13 mouse cellular contexts compared by ENCODE assay signal in genomic region chr19:12575107-12575506, GRCm38 (mm10). TPM values are rescaled to one million over a fixed set of nuclear protein-coding genes. Genes with fewer than 3 reads are reported as not detected.
DNase-seq lines count a peak whose midpoint lies in the region; ATAC-seq and TF ChIP-seq lines count a peak whose summit lies in the region.
"Had no signal": no experiment of that assay in that cellular context is flagged by ENCODE, and none has a peak within 500 bp of the region (broad histone marks: within the 10 kb centered on the region; RNA-seq: fewer than 3 reads in every experiment).

No protein-coding gene starts in this region.

- no peaks in the 10 kb centered on the region for H3K9me3 ChIP-seq in forebrain, embryonic 13.5 days (replicated peaks)
- no peaks in the 10 kb centered on the region for H3K9me3 ChIP-seq in forebrain, embryonic 14.5 days (replicated peaks; ENCODE audit: control insufficient read depth, low read length)
- H3K9me3 ChIP-seq in intestine, postnatal 0 days (ENCODE audit: control insufficient read depth), result no peaks in the 10 kb centered on the region
- H3K9me3 ChIP-seq in stomach, postnatal 0 days (ENCODE audit: control insufficient read depth, low read length), result no peaks in the 10 kb centered on the region

- peak; percentile 33 for TF ChIP-seq EP300 in stomach, postnatal 0 days (optimal IDR thresholded peaks at IDR 0.05)

- no peak for TF ChIP-seq CTCF in intestine, postnatal 0 days (IDR thresholded peaks at IDR 0.05; ENCODE audit: low read depth)
- no peak for TF ChIP-seq CTCF in stomach, postnatal 0 days (IDR thresholded peaks at IDR 0.05; ENCODE audit: low read depth)
- no peak for TF ChIP-seq CTCF in thymus, adult 2 months (IDR thresholded peaks at IDR 0.05; ENCODE audit: borderline replicate concordance, control insufficient read depth, extremely low read depth, insufficient read depth, low read length, poor library complexity)

- peaks cover 6% of the 10 kb centered on the region for H3K36me3 ChIP-seq in forebrain, embryonic 13.5 days (ENCODE audit: poor library complexity, severe bottlenecking)
- no peaks in the 10 kb centered on the region for H3K36me3 ChIP-seq in forebrain, embryonic 14.5 days (ENCODE audit: control insufficient read depth, insufficient read depth, low read length)
- no peaks in the 10 kb centered on the region for H3K36me3 ChIP-seq in intestine, postnatal 0 days (ENCODE audit: control insufficient read depth, insufficient read depth)
- H3K36me3 ChIP-seq in stomach, postnatal 0 days (ENCODE audit: control insufficient read depth, insufficient read depth, low read length), result 0 out of 2 replicates have a peak, but pooled peaks cover 2% of the 10 kb centered on the region
- H3K36me3 ChIP-seq in thymus, adult 2 months (ENCODE audit: control insufficient read depth, insufficient read depth, low read length), result 0 out of 2 replicates have a peak, but pooled peaks cover 4% of the 10 kb centered on the region

- H3K9ac ChIP-seq in forebrain, embryonic 13.5 days, result no peak overlapping the region
- H3K9ac ChIP-seq in forebrain, embryonic 14.5 days (ENCODE audit: low read length), result no peak overlapping the region
- H3K9ac ChIP-seq in intestine, postnatal 0 days (ENCODE audit: low read depth, low read length), result no peak overlapping the region
- no peak overlapping the region for H3K9ac ChIP-seq in stomach, postnatal 0 days (ENCODE audit: low read length)

- TF ChIP-seq POLR2A in thymus, adult 2 months (IDR thresholded peaks at IDR 0.05; ENCODE audit: control insufficient read depth, extremely low read depth, insufficient read depth, low read length, poor library complexity), result no peak

- WGBS in forebrain, embryonic 13.5 days, result 88% methylated on average over 7 of the region's 7 CpGs
- WGBS in forebrain, embryonic 14.5 days, result 90% methylated on average over 7 of the region's 7 CpGs
- WGBS in intestine, postnatal 0 days, result 51% methylated on average over 7 of the region's 7 CpGs
- WGBS in stomach, postnatal 0 days, result 48% methylated on average over 7 of the region's 7 CpGs
- WGBS in thymus, adult 2 months, result 84% methylated on average over 7 of the region's 7 CpGs

- H3K27me3 ChIP-seq in forebrain, embryonic 13.5 days, result no peaks in the 10 kb centered on the region
- H3K27me3 ChIP-seq in forebrain, embryonic 14.5 days (replicated peaks; ENCODE audit: control insufficient read depth, insufficient read depth, low read length), result no peaks in the 10 kb centered on the region
- no peaks in the 10 kb centered on the region for H3K27me3 ChIP-seq in intestine, postnatal 0 days (replicated peaks; ENCODE audit: control insufficient read depth, insufficient read depth, low read length)
- H3K27me3 ChIP-seq in stomach, postnatal 0 days (ENCODE audit: control insufficient read depth, insufficient read depth, low read length), result no peaks in the 10 kb centered on the region
- no peaks in the 10 kb centered on the region for H3K27me3 ChIP-seq in thymus, adult 2 months (ENCODE audit: control insufficient read depth, insufficient read depth, low read length)

- DNase-seq in forebrain, embryonic 14.5 days (ENCODE audit: low spot score), result no peak
- peak; percentile 19 for DNase-seq in urinary bladder, postnatal 25 days (ENCODE audit: low spot score)
- DNase-seq in urinary bladder, postnatal 10 days (ENCODE audit: low spot score), result no peak
- DNase-seq in stomach, postnatal 0 days (ENCODE audit: low spot score), result peak; percentile 18
- DNase-seq in thymus, adult 2 months, result no peak
- no peak for DNase-seq in spleen, adult 18-20 months
- DNase-seq: adrenal gland, postnatal 10 days; kidney, adult 11 months; right cerebral cortex, postnatal 4 days had no signal

- no peak overlapping the region for H3K27ac ChIP-seq in forebrain, embryonic 13.5 days
- no peak overlapping the region for H3K27ac ChIP-seq in forebrain, embryonic 14.5 days (ENCODE audit: low read depth, low read length)
- H3K27ac ChIP-seq in intestine, postnatal 0 days (ENCODE audit: low read depth, low read length), result no peak overlapping the region
- H3K27ac ChIP-seq in stomach, postnatal 0 days (replicated peaks), result peak overlapping the region; percentile 41
- no peak overlapping the region for H3K27ac ChIP-seq in thymus, adult 2 months (ENCODE audit: control insufficient read depth, insufficient read depth, low read length)

- peaks cover 10% of the 10 kb centered on the region for H3K4me1 ChIP-seq in forebrain, embryonic 13.5 days
- H3K4me1 ChIP-seq in forebrain, embryonic 14.5 days (ENCODE audit: control insufficient read depth, insufficient read depth, low read length), result 0 out of 2 replicates have a peak, but pooled peaks cover 4% of the 10 kb centered on the region
- no peaks in the 10 kb centered on the region for H3K4me1 ChIP-seq in intestine, postnatal 0 days (replicated peaks; ENCODE audit: control insufficient read depth, insufficient read depth, low read length)
- 0 out of 2 replicates have a peak, but pooled peaks cover 2% of the 10 kb centered on the region for H3K4me1 ChIP-seq in stomach, postnatal 0 days (replicated peaks; ENCODE audit: control insufficient read depth, insufficient read depth)
- peaks cover 21% of the 10 kb centered on the region for H3K4me1 ChIP-seq in thymus, adult 2 months (replicated peaks; ENCODE audit: control insufficient read depth, insufficient read depth, low read length)

- H3K4me3 ChIP-seq in forebrain, embryonic 13.5 days, result no peak overlapping the region
- H3K4me3 ChIP-seq in forebrain, embryonic 14.5 days (ENCODE audit: low read depth, low read length), result no peak overlapping the region
- no peak overlapping the region for H3K4me3 ChIP-seq in intestine, postnatal 0 days (ENCODE audit: low read depth, low read length)
- H3K4me3 ChIP-seq in stomach, postnatal 0 days (ENCODE audit: low read depth, low read length), result no peak overlapping the region
- no peak overlapping the region for H3K4me3 ChIP-seq in thymus, adult 2 months (ENCODE audit: control insufficient read depth, insufficient read depth, low read length)

- 0 out of 2 replicates have a peak overlapping the region, but pooled peaks have one; percentile 56 for H3K4me2 ChIP-seq in forebrain, embryonic 13.5 days
- no peak overlapping the region for H3K4me2 ChIP-seq in forebrain, embryonic 14.5 days (ENCODE audit: low read length)
- H3K4me2 ChIP-seq in intestine, postnatal 0 days (replicated peaks; ENCODE audit: low read depth), result peak overlapping the region; percentile 60; the same call in 1 of the 2 replicates
- no peak overlapping the region; the same call in 1 of the 2 replicates for H3K4me2 ChIP-seq in stomach, postnatal 0 days (replicated peaks; ENCODE audit: low read depth)

- no peak for ATAC-seq in forebrain, embryonic 13.5 days
- no peak for ATAC-seq in forebrain, embryonic 14.5 days
- ATAC-seq in intestine, postnatal 0 days, result no peak
- no peak for ATAC-seq in stomach, postnatal 0 days (ENCODE audit: low FRiP score, low TSS enrichment)
- ATAC-seq: midbrain, embryonic 16.5 days had no signal

RNA-seq across cellular contexts. Expression of gene Gm4952, which starts 24.7 kb away (rescaled TPM):
- polyA plus RNA-seq in forebrain, embryonic 13.5 days (2015; fragmentation: Nextera tagmentation; extraction: Ambion mirVana), result not detected in 2 replicates
- not detected in 2 replicates for polyA plus RNA-seq in forebrain, embryonic 14.5 days (2014; fragmentation: Nextera tagmentation; extraction: Ambion mirVana)
- polyA plus RNA-seq in intestine, postnatal 0 days (2015; fragmentation: Nextera tagmentation; extraction: Ambion mirVana), result 0.13 TPM in 1 of 2 replicates, not detected in the other
- polyA plus RNA-seq in stomach, postnatal 0 days (2015; fragmentation: Nextera tagmentation; extraction: Ambion mirVana), result 1.2 and 1.5 TPM in 2 replicates
- polyA plus RNA-seq in thymus, adult 2 months (2012; rRNA removed), result 0.13 and 0.22 TPM in 2 replicates
- polyA plus RNA-seq: midbrain, embryonic 16.5 days had no signal

RNA-seq across cellular contexts. Expression of gene Fam111a, which starts 29.6 kb away (rescaled TPM):
- 12.4 and 13.4 TPM in 2 replicates for polyA plus RNA-seq in forebrain, embryonic 13.5 days (2015; fragmentation: Nextera tagmentation; extraction: Ambion mirVana)
- 9.9 and 10.9 TPM in 2 replicates for polyA plus RNA-seq in forebrain, embryonic 14.5 days (2014; fragmentation: Nextera tagmentation; extraction: Ambion mirVana)
- 6.2 and 6.8 TPM in 2 replicates for polyA plus RNA-seq in intestine, postnatal 0 days (2015; fragmentation: Nextera tagmentation; extraction: Ambion mirVana)
- polyA plus RNA-seq in stomach, postnatal 0 days (2015; fragmentation: Nextera tagmentation; extraction: Ambion mirVana), result 8.2 TPM in 2 replicates
- 4.4 and 4.9 TPM in 2 replicates for polyA plus RNA-seq in thymus, adult 2 months (2012; rRNA removed)

RNA-seq across cellular contexts. Expression of gene Glyat, which starts 58.0 kb away (rescaled TPM):
- polyA plus RNA-seq in forebrain, embryonic 13.5 days (2015; fragmentation: Nextera tagmentation; extraction: Ambion mirVana), result not detected in 2 replicates
- not detected in 2 replicates for polyA plus RNA-seq in forebrain, embryonic 14.5 days (2014; fragmentation: Nextera tagmentation; extraction: Ambion mirVana)
- polyA plus RNA-seq in intestine, postnatal 0 days (2015; fragmentation: Nextera tagmentation; extraction: Ambion mirVana), result 2.8 and 3.5 TPM in 2 replicates
- 0.04 TPM in 1 of 2 replicates, not detected in the other for polyA plus RNA-seq in stomach, postnatal 0 days (2015; fragmentation: Nextera tagmentation; extraction: Ambion mirVana)
- 0.11 TPM in 1 of 2 replicates, not detected in the other for polyA plus RNA-seq in thymus, adult 2 months (2012; rRNA removed)
- polyA plus RNA-seq: embryonic facial prominence, embryonic 11.5 days; midbrain, embryonic 16.5 days had no signal

Comparison
In these comparisons a context has a peak if more than half of its experiments do, and no peak if none do; other contexts are left out.
1. H3K4me2 ChIP-seq: peak in forebrain, embryonic 13.5 days (single experiment) and intestine, postnatal 0 days (single experiment); none in forebrain, embryonic 14.5 days (single experiment) and stomach, postnatal 0 days (single experiment).
2. DNase-seq: peak in urinary bladder, postnatal 25 days (single experiment) and stomach, postnatal 0 days (single experiment); none in forebrain, embryonic 14.5 days (single experiment), urinary bladder, postnatal 10 days (single experiment), thymus, adult 2 months (single experiment) and spleen, adult 18-20 months (0 of 2).